In genomic region chr12:70824017-70824416, GRCm38 (mm10) we compare ENCODE assay signal across 9 mouse cellular contexts. TPM values are rescaled to one million over a fixed set of nuclear protein-coding genes. Genes with fewer than 3 reads are reported as not detected.
DNase-seq lines count a peak whose midpoint lies in the region; ATAC-seq and TF ChIP-seq lines count a peak whose summit lies in the region.
"Had no signal": no experiment of that assay in that cellular context is flagged by ENCODE, and none has a peak within 500 bp of the region (broad histone marks: within the 10 kb centered on the region; RNA-seq: fewer than 3 reads in every experiment).

No protein-coding gene starts in this region.

- no peak overlapping the region for H3K4me3 ChIP-seq in heart, adult 2 months
- peak overlapping the region; percentile 80; the same call in 1 of the 2 replicates for H3K4me3 ChIP-seq in stomach, embryonic 14.5 days (ENCODE audit: low read depth, low read length)
- no peak overlapping the region for H3K4me3 ChIP-seq in stomach, postnatal 0 days (ENCODE audit: low read depth, low read length)
- H3K4me3 ChIP-seq in liver, embryonic 14.5 days (ENCODE audit: insufficient read depth in 1 of 2, low read depth in 2 of 2, low read length in 2 of 2): no peak overlapping the region

- no peak for TF ChIP-seq EP300 in heart, adult 2 months (IDR thresholded peaks at IDR 0.05; ENCODE audit: insufficient read depth, low read depth, low read length)
- no peak for TF ChIP-seq EP300 in stomach, postnatal 0 days (optimal IDR thresholded peaks at IDR 0.05)
- no peak for TF ChIP-seq EP300 in liver, embryonic 14.5 days (IDR thresholded peaks at IDR 0.05; ENCODE audit: low read depth)

- no peaks in the 10 kb centered on the region for H3K27me3 ChIP-seq in heart, adult 2 months (ENCODE audit: control insufficient read depth, insufficient read depth, low read length)
- no peaks in the 10 kb centered on the region for H3K27me3 ChIP-seq in stomach, embryonic 14.5 days (ENCODE audit: control insufficient read depth, insufficient read depth, low read length)
- no peaks in the 10 kb centered on the region for H3K27me3 ChIP-seq in stomach, postnatal 0 days (ENCODE audit: control insufficient read depth, insufficient read depth, low read length)
- H3K27me3 ChIP-seq in liver, embryonic 14.5 days (ENCODE audit: control insufficient read depth, insufficient read depth, low read length): peaks cover 3% of the 10 kb centered on the region

- H3K79me2 ChIP-seq in heart, adult 2 months (replicated peaks; ENCODE audit: control insufficient read depth, insufficient read depth, low read length): peaks cover 2% of the 10 kb centered on the region; the same call in 1 of the 2 replicates

- H3K9ac ChIP-seq in heart, adult 2 months (ENCODE audit: low read depth, low read length): no peak overlapping the region
- no peak overlapping the region for H3K9ac ChIP-seq in stomach, embryonic 14.5 days (replicated peaks; ENCODE audit: low read depth, low read length)
- no peak overlapping the region for H3K9ac ChIP-seq in stomach, postnatal 0 days (ENCODE audit: low read length)
- H3K9ac ChIP-seq in liver, embryonic 14.5 days (replicated peaks): no peak overlapping the region

- peaks cover 2% of the 10 kb centered on the region; the same call in 1 of the 2 replicates for H3K36me3 ChIP-seq in heart, adult 2 months (ENCODE audit: control insufficient read depth, insufficient read depth, low read length)
- H3K36me3 ChIP-seq in stomach, embryonic 14.5 days (ENCODE audit: control insufficient read depth, insufficient read depth, low read length): no peaks in the 10 kb centered on the region
- H3K36me3 ChIP-seq in stomach, postnatal 0 days (ENCODE audit: control insufficient read depth, insufficient read depth, low read length): no peaks in the 10 kb centered on the region
- no peaks in the 10 kb centered on the region for H3K36me3 ChIP-seq in liver, embryonic 14.5 days (replicated peaks; ENCODE audit: control insufficient read depth, insufficient read depth, low read depth)

- no peak for TF ChIP-seq CTCF in heart, adult 2 months (IDR thresholded peaks at IDR 0.05)
- no peak for TF ChIP-seq CTCF in stomach, postnatal 0 days (IDR thresholded peaks at IDR 0.05; ENCODE audit: low read depth)
- TF ChIP-seq CTCF in liver, embryonic 14.5 days (IDR thresholded peaks at IDR 0.05; ENCODE audit: low read depth): no peak

- H3K9me3 ChIP-seq in stomach, embryonic 14.5 days (ENCODE audit: control insufficient read depth, low read depth, low read length): no peaks in the 10 kb centered on the region
- no peaks in the 10 kb centered on the region for H3K9me3 ChIP-seq in stomach, postnatal 0 days (ENCODE audit: control insufficient read depth, low read length)
- no peaks in the 10 kb centered on the region for H3K9me3 ChIP-seq in liver, embryonic 14.5 days (ENCODE audit: control insufficient read depth, low read length)

- 72% methylated on average over 7 of the region's 7 CpGs for WGBS in heart, adult 2 months
- 45% methylated on average over 7 of the region's 7 CpGs for WGBS in stomach, embryonic 14.5 days
- WGBS in stomach, postnatal 0 days: 50% methylated on average over 7 of the region's 7 CpGs
- WGBS in liver, embryonic 14.5 days (ENCODE audit: insufficient replicate concordance): 62% methylated on average over 7 of the region's 7 CpGs

- ATAC-seq in stomach, embryonic 14.5 days (ENCODE audit: insufficient number of reproducible peaks, insufficient read depth, low FRiP score, low read depth): no peak
- ATAC-seq in stomach, postnatal 0 days (ENCODE audit: low FRiP score, low TSS enrichment): no peak
- ATAC-seq in liver, embryonic 14.5 days (ENCODE audit: insufficient read depth): no peak

- peak overlapping the region; percentile 93 for H3K27ac ChIP-seq in heart, adult 2 months
- no peak overlapping the region for H3K27ac ChIP-seq in stomach, embryonic 14.5 days (ENCODE audit: low read length)
- no peak overlapping the region for H3K27ac ChIP-seq in stomach, postnatal 0 days (replicated peaks)
- no peak overlapping the region for H3K27ac ChIP-seq in liver, embryonic 14.5 days

- intact Hi-C loops in heart, adult 2 months (cut with DNase I): loop anchor here (2.0 kb wide), 1 partner anchor 57 kb away; no protein-coding TSS in a partner anchor
- intact Hi-C loops in heart, postnatal 25 days (cut with DNase I): no loop called here

- peaks cover 3% of the 10 kb centered on the region for H3K4me1 ChIP-seq in heart, adult 2 months (ENCODE audit: control insufficient read depth, insufficient read depth, low read length)
- H3K4me1 ChIP-seq in stomach, embryonic 14.5 days (ENCODE audit: control insufficient read depth, insufficient read depth, low read length): peaks cover 7% of the 10 kb centered on the region; the same call in 1 of the 2 replicates
- no peaks in the 10 kb centered on the region for H3K4me1 ChIP-seq in stomach, postnatal 0 days (replicated peaks; ENCODE audit: control insufficient read depth, insufficient read depth)
- H3K4me1 ChIP-seq in liver, embryonic 14.5 days (replicated peaks; ENCODE audit: control insufficient read depth in 2 of 2, insufficient read depth in 2 of 2, low read length in 1 of 2): peaks cover 7 to 12% of the 10 kb centered on the region in 2 experiments

- peak overlapping the region; percentile 77 for H3K4me2 ChIP-seq in stomach, embryonic 14.5 days (replicated peaks; ENCODE audit: low read depth, low read length)
- H3K4me2 ChIP-seq in stomach, postnatal 0 days (replicated peaks; ENCODE audit: low read depth): no peak overlapping the region; the same call in 1 of the 2 replicates
- H3K4me2 ChIP-seq in liver, embryonic 14.5 days (ENCODE audit: low read depth): peak overlapping the region; percentile 77

- no peak for DNase-seq in heart, adult 2 months
- DNase-seq in heart, postnatal 25 days (ENCODE audit: low spot score): no peak
- DNase-seq in stomach, postnatal 0 days (ENCODE audit: low spot score): no peak
- DNase-seq in liver, embryonic 14.5 days (ENCODE audit: low read depth in 3 of 3, low spot score in 3 of 3): no peak
- DNase-seq in B cell, adult 2 months: no peak
- no peak for DNase-seq in frontal cortex, postnatal 25 days (ENCODE audit: low spot score in 2 of 2)
- DNase-seq in gastrocnemius, adult 18-20 months (ENCODE audit: low spot score): no peak
- DNase-seq: kidney, adult 18-20 months had no signal

- TF ChIP-seq POLR2A in heart, adult 2 months (IDR thresholded peaks at IDR 0.05; ENCODE audit: insufficient read depth, low read depth, low read length): no peak

RNA-seq across cellular contexts. Expression of gene Frmd6, which starts 1.3 kb away (rescaled TPM):
- total RNA-seq in heart, adult 2 months (2021): 10 to 100 TPM; 31.4 to 33.2 TPM
- polyA plus RNA-seq in heart, adult 2 months (2012; rRNA removed): 17.3 and 28.7 TPM in 2 replicates
- 10 to 100 TPM; 38.5 to 43.3 TPM for total RNA-seq in heart, postnatal 25 days (2021)
- 32.5 and 36.2 TPM in 2 replicates for polyA plus RNA-seq in stomach, embryonic 14.5 days (2014; fragmentation: Nextera tagmentation; extraction: Ambion mirVana)
- 17.1 and 17.2 TPM in 2 replicates for polyA plus RNA-seq in stomach, postnatal 0 days (2015; fragmentation: Nextera tagmentation; extraction: Ambion mirVana)
- 1.4 and 1.9 TPM in 2 replicates for polyA plus RNA-seq in liver, embryonic 14.5 days (2012; rRNA removed)
- polyA plus RNA-seq in liver, embryonic 14.5 days (2014; fragmentation: Nextera tagmentation; extraction: Ambion mirVana): 2.6 and 2.9 TPM in 2 replicates
- 10 to 100 TPM; 10.2 to 18.8 TPM for total RNA-seq in gastrocnemius, adult 18-20 months (2021)
